Mouse (Mus musculus) forebrain, postnatal 0 days (tissue): ENCODE results near the gene Pycr1. TPM values are rescaled to one million over a fixed set of nuclear protein-coding genes. Genes with fewer than 3 reads are reported as not detected.

Experiments used
- ATAC-seq: fragments of 200-750 bp; cut with Nextera tagmentation; 2 replicates; pipeline ENCODE4 v1.8.0; 2017; ENCODE audit warnings: mild to moderate bottlenecking, moderate library complexity
- DNase-seq: peaks from one replicate; pipeline ENCODE4 v3.0.0-alpha.2; 2015
- H3K27ac ChIP-seq: fragments of 300-500 bp; sonication (generic); 2 replicates; pipeline ENCODE4 v1.5.1; 2014; ENCODE audit warnings: low read depth, mild to moderate bottlenecking, antibody characterized with exemption, low read length, moderate library complexity, mixed read lengths
- H3K27me3 ChIP-seq: fragments of 300-500 bp; sonication (generic); 2 replicates; pipeline ENCODE4 v1.6.1; 2014; ENCODE audit warnings: mild to moderate bottlenecking, low read length, mixed read lengths; ENCODE audit not compliant: insufficient read depth
- H3K36me3 ChIP-seq: fragments of 300-500 bp; sonication (generic); 2 replicates; pipeline ENCODE4 v1.6.1; 2014; ENCODE audit warnings: mild to moderate bottlenecking, moderate library complexity; ENCODE audit not compliant: insufficient read depth
- H3K4me1 ChIP-seq: fragments of 300-500 bp; sonication (generic); 2 replicates; pipeline ENCODE4 v1.6.1; 2014; ENCODE audit warnings: antibody characterized with exemption; ENCODE audit not compliant: insufficient read depth
- H3K4me2 ChIP-seq: fragments of 300-500 bp; sonication (generic); 2 replicates; pipeline ENCODE4 v1.6.1; 2014; ENCODE audit warnings: low read depth, mild to moderate bottlenecking, moderate library complexity
- H3K4me3 ChIP-seq: fragments of 300-500 bp; sonication (generic); 2 replicates; pipeline ENCODE4 v1.5.1; 2014; ENCODE audit warnings: low read depth, low read length, mixed read lengths
- H3K9ac ChIP-seq: fragments of 300-500 bp; sonication (generic); 2 replicates; pipeline ENCODE4 v1.6.1; 2014; ENCODE audit warnings: mild to moderate bottlenecking
- H3K9me3 ChIP-seq: fragments of 300-500 bp; sonication (generic); 2 replicates; pipeline ENCODE4 v1.6.1; 2016; ENCODE audit warnings: low read length
- CTCF ChIP-seq: sonication (generic); IDR thresholded peaks from 2 replicates; pipeline ENCODE4 v1.5.1; 2016; ENCODE audit warnings: antibody characterized with exemption, control low read depth, low read depth
- WGBS: fragments of 180-500 bp; shearing (Covaris S2); extraction: QIAGEN DNeasy Blood & Tissue Kit; methylation state at CpG from one replicate; pipeline ENCODE4 v1.1.7; 2014; 5-methylcytosine and 5-hydroxymethylcytosine counted together
- polyA plus RNA-seq: library from polyadenylated mRNA; unstranded; fragments of >200 nt; fragmentation: Nextera tagmentation; extraction: Ambion mirVana; gene quantifications from 2 replicates; pipeline ENCODE4 v1.2.1, GENCODE M21; 2015
- total RNA-seq: library from RNA; depleted of rRNA; stranded (reverse); fragments of >200 nt; gene quantifications from 2 replicates; pipeline ENCODE4 v1.2.3, GENCODE M21; 2014

The Pycr1 gene
- total and polyA plus RNA-seq, 2 experiments from 2014 or later, result 13.8 to 19.5 TPM

DNA sequence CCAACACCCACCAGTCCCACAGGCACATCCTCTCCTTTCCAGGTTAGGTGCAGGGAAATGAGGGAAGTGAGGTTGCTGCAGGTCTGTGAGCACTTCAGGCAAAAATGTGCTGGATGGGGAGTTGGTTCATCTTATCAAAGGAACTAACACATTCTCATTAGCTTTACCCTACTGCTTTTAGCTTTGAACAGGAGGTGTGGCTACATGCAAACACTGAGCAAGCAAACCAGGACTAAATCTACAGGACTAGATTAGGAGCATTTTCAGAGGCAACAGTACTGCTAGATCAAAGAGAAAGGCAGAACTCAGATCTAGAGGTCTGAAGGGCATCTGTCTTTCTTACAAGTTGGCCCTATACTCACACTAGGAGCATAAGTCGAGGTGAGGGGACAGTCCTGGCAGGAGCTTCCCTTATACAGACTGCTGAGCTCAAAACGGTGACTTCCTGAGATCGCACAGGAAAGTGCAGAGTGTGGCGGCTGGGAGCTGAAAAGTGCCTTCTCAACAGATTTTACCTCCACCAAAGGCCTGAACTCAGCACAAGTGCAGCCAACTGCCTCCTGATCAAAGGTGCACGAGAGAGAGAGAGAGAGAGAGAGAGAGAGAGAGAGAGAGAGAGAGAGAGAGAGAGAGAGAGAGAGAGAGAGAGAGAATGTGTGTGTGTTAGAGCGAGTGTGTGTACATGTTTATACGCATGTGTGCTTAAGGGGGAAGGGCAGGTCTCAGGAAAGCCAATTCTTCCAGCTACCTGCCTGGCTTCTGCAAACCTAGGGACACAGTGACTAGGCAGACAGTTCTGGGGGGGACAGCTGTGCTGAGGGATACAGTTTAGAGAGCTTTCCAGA, 12.5 kb downstream of the Pycr1 start:
- peaks cover 22% of the 10 kb centered on the region for H3K36me3 ChIP-seq

DNA sequence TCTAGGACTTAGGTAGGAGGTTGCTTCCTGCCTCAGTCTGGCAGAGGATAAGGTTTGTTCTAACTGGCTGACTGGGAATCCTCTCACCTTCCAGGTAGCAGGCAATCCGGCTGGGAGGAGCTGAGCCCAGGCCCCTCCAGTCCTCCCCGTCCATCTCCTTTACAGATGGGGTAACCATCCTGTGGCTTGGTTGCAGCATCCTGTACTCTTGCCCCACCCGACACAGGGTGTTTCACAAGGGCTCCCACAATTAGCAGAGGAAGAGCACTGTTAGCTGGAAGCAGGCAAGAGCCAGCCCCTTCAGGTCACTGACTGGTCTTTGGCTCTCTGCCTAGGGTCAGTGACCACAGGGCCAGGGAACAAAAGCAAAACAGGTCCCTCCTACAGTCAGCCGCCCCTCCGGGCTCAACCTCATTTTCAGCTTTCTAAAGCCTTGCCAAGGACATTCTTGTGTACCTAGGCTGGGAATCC, 13.1 kb downstream of the Pycr1 start:
- WGBS, result 30% methylated on average over 5 of the region's 5 CpGs
- H3K4me1 ChIP-seq, result peaks cover 6% of the 10 kb centered on the region
- H3K9ac ChIP-seq, result no peak overlapping the region
- no peaks in the 10 kb centered on the region for H3K9me3 ChIP-seq
- H3K4me2 ChIP-seq, result no peak overlapping the region
- H3K27me3 ChIP-seq, result no peaks in the 10 kb centered on the region
- H3K4me3 ChIP-seq, result no peak overlapping the region
- no peak for TF ChIP-seq CTCF
- H3K27ac ChIP-seq, result no peak overlapping the region; the same call in 1 of the 2 replicates
- DNase-seq (no peak), ATAC-seq (no peak)
- peaks cover 22% of the 10 kb centered on the region for H3K36me3 ChIP-seq

More for the DNA sequence above, 12.5 kb downstream of the Pycr1 start:
- no peaks in the 10 kb centered on the region for H3K27me3 ChIP-seq
- no peak overlapping the region for H3K27ac ChIP-seq
- no peak overlapping the region for H3K9ac ChIP-seq
- WGBS, result 38% methylated on average over 7 of the region's 7 CpGs
- ATAC-seq (no peak), DNase-seq (no peak)
- 0 out of 2 replicates have a peak overlapping the region, but pooled peaks have one; percentile 90 for H3K4me2 ChIP-seq
- H3K9me3 ChIP-seq, result no peaks in the 10 kb centered on the region
- TF ChIP-seq CTCF, result no peak
- peaks cover 6% of the 10 kb centered on the region; the same call in 1 of the 2 replicates for H3K4me1 ChIP-seq
- no peak overlapping the region for H3K4me3 ChIP-seq

DNA sequence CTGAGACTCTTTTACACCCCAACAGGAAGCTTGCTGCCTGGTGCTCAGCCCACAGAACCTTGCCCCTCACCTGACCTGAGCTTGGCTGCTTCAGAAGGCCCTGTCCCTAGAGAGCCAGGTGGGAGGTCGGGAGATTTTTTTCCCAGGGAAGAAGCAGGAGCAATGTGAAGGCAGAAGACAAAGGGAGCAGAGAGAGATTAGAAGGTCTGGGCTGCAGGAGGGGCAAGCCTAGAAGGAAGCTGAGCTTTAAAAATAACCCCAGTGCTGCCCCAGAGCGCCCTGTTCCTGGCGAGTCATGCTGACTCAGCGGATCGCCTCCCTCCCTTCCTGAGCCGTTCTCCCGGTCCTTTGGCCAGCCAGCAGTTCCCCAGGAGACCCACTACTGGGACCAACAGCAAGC, 13.7 kb downstream of the Pycr1 start:
- no peak for ATAC-seq
- Histone ChIP-seq H3K4me2 (no peak overlapping the region), H3K9ac (no peak overlapping the region)

DNA sequence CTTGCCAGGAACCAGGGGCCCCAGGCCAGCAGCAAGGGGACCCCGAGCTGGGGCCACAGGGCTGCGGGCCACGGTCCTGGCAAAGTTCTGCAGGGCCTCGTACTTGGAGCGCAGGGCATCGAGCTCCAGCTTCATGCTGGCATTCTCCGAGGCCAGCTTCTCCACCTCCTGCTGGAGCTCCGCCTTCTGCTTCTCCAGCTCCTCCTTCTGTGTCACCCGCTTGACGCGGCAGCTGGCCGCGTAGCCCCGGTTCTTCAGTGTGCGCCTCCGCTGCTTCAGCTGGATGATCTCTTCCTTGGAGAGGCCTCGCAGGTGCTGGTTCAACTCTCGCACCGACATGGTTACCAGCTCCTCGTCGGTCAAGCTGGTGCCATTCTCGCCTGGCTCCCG, 14.2 kb downstream of the Pycr1 start:
- DNase-seq (no peak), ATAC-seq (no peak)
- Histone ChIP-seq H3K27me3 (no peaks in the 10 kb centered on the region), H3K27ac (no peak overlapping the region), H3K4me3 (no peak overlapping the region), H3K36me3 (peaks cover 22% of the 10 kb centered on the region), H3K9ac (no peak overlapping the region), H3K4me2 (no peak overlapping the region), H3K4me1 (peaks cover 11% of the 10 kb centered on the region), H3K9me3 (no peaks in the 10 kb centered on the region)
- WGBS, result 70% methylated on average over 23 of the region's 23 CpGs
- no peak for TF ChIP-seq CTCF

More for the DNA sequence above, 13.7 kb downstream of the Pycr1 start:
- Histone ChIP-seq H3K9me3 (no peaks in the 10 kb centered on the region), H3K4me1 (peaks cover 11% of the 10 kb centered on the region), H3K4me3 (no peak overlapping the region), H3K27ac (no peak overlapping the region; the same call in 1 of the 2 replicates), H3K36me3 (peaks cover 22% of the 10 kb centered on the region), H3K27me3 (no peaks in the 10 kb centered on the region)
- TF ChIP-seq CTCF, result no peak
- WGBS, result 39% methylated on average over 7 of the region's 7 CpGs
- DNase-seq, result no peak

DNA sequence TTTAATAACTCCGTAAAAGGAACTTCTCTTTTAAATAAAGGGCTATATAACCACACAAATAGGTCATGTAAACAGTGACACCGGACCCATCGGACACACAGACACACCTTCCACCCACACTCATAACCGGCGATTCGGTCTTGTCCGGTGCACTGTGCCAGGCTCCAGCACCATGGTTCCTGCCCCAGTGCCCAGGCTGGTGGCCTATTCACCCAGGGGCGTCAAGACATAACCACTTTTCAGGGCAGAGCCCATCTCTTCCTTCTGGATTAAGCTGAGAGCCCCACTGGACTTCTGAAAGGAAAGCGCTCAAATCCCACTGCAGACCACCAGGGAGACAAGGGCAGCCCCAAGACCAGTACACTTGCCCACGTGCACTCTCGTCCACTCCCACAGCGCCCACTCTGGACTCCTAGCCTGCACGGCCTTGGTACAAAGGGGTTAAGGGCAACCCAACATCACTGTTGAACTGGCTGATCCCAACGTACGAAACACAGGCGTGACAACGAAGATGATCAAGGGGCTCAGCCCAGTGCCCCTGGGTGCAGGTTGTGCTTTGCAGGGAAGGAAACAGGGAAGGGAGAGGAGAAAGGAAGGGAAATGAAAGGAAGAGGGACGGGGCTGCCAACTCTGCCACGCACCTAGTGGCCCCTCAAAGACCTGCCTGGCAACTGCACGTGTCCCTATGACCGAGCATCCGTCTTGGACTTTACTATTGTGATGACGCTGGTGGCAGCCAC, 14.8 kb downstream of the Pycr1 start:
- no peak for DNase-seq
- TF ChIP-seq CTCF, result no peak

DNA sequence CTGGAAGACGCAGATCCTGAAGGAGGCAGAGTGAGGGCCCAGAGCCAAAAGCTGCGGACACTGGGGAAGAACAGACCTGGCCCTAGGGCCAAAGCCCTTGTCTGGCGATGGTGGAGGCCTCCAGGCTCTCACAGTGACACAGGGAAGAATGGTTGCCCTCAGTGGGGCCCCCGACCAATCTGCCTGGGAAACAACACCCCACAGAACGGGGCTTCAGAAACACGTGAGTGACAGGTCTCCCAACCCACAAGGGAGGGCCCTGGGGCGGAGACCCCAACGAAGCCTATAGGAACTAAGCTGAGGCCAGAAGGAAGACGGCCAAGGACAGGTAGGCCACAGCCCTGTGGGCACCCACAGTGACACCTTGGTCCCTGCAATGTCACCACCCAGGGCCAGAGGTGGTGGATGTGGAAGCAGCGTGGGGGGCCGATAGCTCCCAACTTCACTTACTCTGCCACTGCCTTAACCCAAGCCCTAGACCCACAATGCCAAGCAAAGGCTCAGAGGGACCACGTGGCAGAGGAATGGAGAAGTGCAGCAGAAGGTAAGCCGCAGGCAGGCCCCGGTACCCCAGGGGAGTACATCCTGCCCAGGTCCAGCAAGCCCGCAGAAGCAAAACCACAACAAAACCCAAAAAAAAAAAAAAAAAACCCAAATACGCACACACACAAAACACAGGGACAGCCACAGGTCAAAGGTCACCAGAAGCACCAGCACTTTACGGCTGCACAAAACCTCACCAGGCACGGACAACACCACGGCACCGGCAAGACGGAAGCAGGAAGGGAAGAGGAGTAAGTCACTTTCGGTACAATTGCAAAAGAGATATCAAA, 15.9 kb downstream of the Pycr1 start:
- 81% methylated on average over 22 of the region's 22 CpGs for WGBS
- TF ChIP-seq CTCF, result no peak
- no peak overlapping the region for H3K9ac ChIP-seq
- ATAC-seq (no peak), DNase-seq (no peak)
- peaks cover 30% of the 10 kb centered on the region for H3K36me3 ChIP-seq
- H3K4me2 ChIP-seq, result no peak overlapping the region
- peaks cover 5% of the 10 kb centered on the region for H3K4me1 ChIP-seq
- H3K27ac ChIP-seq, result no peak overlapping the region
- no peaks in the 10 kb centered on the region for H3K9me3 ChIP-seq
- H3K4me3 ChIP-seq, result no peak overlapping the region
- H3K27me3 ChIP-seq, result no peaks in the 10 kb centered on the region

More for the DNA sequence above, 14.8 kb downstream of the Pycr1 start:
- ATAC-seq, result no peak
- H3K27me3 ChIP-seq, result no peaks in the 10 kb centered on the region
- H3K4me2 ChIP-seq, result no peak overlapping the region
- 93% methylated on average over 23 of the region's 23 CpGs for whole genome bisulfite sequencing
- no peak overlapping the region for H3K4me3 ChIP-seq
- no peak overlapping the region for H3K9ac ChIP-seq
- no peaks in the 10 kb centered on the region for H3K9me3 ChIP-seq
- H3K4me1 ChIP-seq, result peaks cover 5% of the 10 kb centered on the region
- peaks cover 22% of the 10 kb centered on the region for H3K36me3 ChIP-seq
- no peak overlapping the region for H3K27ac ChIP-seq
